Comparison of ENCODE assay signal across 30 mouse cellular contexts in the genomic region with DNA sequence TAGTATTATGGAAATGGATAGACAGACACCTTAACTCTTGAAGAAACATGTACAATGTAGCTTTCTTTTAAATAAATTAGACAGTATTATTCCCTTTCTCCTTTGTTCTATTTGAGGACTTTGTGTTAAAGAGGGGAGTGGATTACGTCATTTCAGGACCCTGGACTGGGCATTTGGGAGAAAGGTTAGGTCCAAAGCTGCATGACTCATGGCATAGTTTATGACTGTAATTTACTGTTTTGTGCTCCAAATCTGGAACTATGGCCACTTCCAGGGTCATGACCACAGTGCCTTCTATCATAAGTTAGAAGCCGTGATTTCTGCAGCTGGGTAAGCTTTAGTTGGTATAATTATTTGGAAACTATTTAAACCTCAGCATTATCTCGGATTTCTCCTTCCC.
DNase-seq lines count a peak whose midpoint lies in the region; ATAC-seq and TF ChIP-seq lines count a peak whose summit lies in the region.
"Had no signal": no experiment of that assay in that cellular context is flagged by ENCODE, and none has a peak within 500 bp of the region (broad histone marks: within the 10 kb centered on the region; RNA-seq: fewer than 3 reads in every experiment).

No protein-coding gene starts in this region.

- no peak overlapping the region for H3K27ac ChIP-seq in kidney, embryonic 14.5 days (ENCODE audit: low read depth, low read length)
- H3K27ac ChIP-seq in kidney, adult 2 months (ENCODE audit: insufficient read depth, low read depth, low read length): no peak overlapping the region
- H3K27ac ChIP-seq: embryonic facial prominence, embryonic 12.5 days; embryonic facial prominence, embryonic 15.5 days; gastrocnemius, adult 2 months; heart, embryonic 15.5 days; hindbrain, embryonic 10.5 days; hindbrain, embryonic 13.5 days; intestine, embryonic 15.5 days had no signal

- peak; percentile 68; the same call in 1 of the 2 replicates for ATAC-seq in kidney, embryonic 14.5 days (ENCODE audit: low FRiP score, low TSS enrichment)
- ATAC-seq: forebrain, embryonic 14.5 days; forebrain, postnatal 0 days; hindbrain, embryonic 16.5 days; intestine, embryonic 15.5 days; Patski had no signal

- H3K9ac ChIP-seq in kidney, embryonic 14.5 days (ENCODE audit: low read depth, low read length): no peak overlapping the region
- H3K9ac ChIP-seq: embryonic facial prominence, embryonic 12.5 days; embryonic facial prominence, embryonic 15.5 days; forebrain, postnatal 0 days; heart, embryonic 12.5 days; heart, embryonic 15.5 days; hindbrain, embryonic 13.5 days; intestine, embryonic 15.5 days had no signal

- H3K9me3 ChIP-seq in kidney, embryonic 14.5 days (ENCODE audit: control insufficient read depth, low read length): no peaks in the 10 kb centered on the region
- H3K9me3 ChIP-seq: embryonic facial prominence, embryonic 12.5 days; embryonic facial prominence, embryonic 15.5 days; G1E; heart, embryonic 12.5 days; heart, embryonic 15.5 days; hindbrain, embryonic 10.5 days; hindbrain, embryonic 13.5 days; intestine, embryonic 15.5 days had no signal

- TF ChIP-seq POLR2A in kidney, adult 2 months (IDR thresholded peaks at IDR 0.05; ENCODE audit: low read depth, low read length): no peak

- 15% methylated on average over 3 of the region's 3 CpGs for WGBS in kidney, embryonic 14.5 days
- 22% methylated on average over 3 of the region's 3 CpGs for WGBS in kidney, adult 2 months

- no peaks in the 10 kb centered on the region for H3K36me3 ChIP-seq in kidney, embryonic 14.5 days (ENCODE audit: control insufficient read depth, insufficient read depth, low read length)
- no peaks in the 10 kb centered on the region for H3K36me3 ChIP-seq in kidney, adult 2 months (ENCODE audit: control insufficient read depth, insufficient read depth, low read length)
- H3K36me3 ChIP-seq: embryonic facial prominence, embryonic 12.5 days; embryonic facial prominence, embryonic 15.5 days; G1E; heart, embryonic 12.5 days; heart, embryonic 15.5 days; hindbrain, embryonic 10.5 days; hindbrain, embryonic 13.5 days; intestine, embryonic 15.5 days had no signal

- no peak overlapping the region for H3K4me2 ChIP-seq in kidney, embryonic 14.5 days (replicated peaks; ENCODE audit: low read depth, low read length)
- H3K4me2 ChIP-seq: embryonic facial prominence, embryonic 12.5 days; embryonic facial prominence, embryonic 15.5 days; heart, embryonic 12.5 days; heart, embryonic 15.5 days; hindbrain, embryonic 13.5 days; intestine, embryonic 15.5 days had no signal

- no peaks in the 10 kb centered on the region for H3K4me1 ChIP-seq in kidney, embryonic 14.5 days (ENCODE audit: control insufficient read depth, insufficient read depth, low read length)
- H3K4me1 ChIP-seq in kidney, adult 2 months (ENCODE audit: control insufficient read depth, insufficient read depth, low read length): no peaks in the 10 kb centered on the region
- H3K4me1 ChIP-seq: embryonic facial prominence, embryonic 12.5 days; embryonic facial prominence, embryonic 15.5 days; heart, embryonic 12.5 days; heart, embryonic 15.5 days; hindbrain, embryonic 10.5 days; hindbrain, embryonic 13.5 days; intestine, embryonic 15.5 days had no signal

- peak; percentile 30 for DNase-seq in adrenal gland, adult 2 months
- no peak for DNase-seq in adrenal gland, adult 18-20 months (ENCODE audit: low spot score in 2 of 2)
- no peak for DNase-seq in kidney, adult 2 months
- DNase-seq in adrenal gland, postnatal 10 days: peak; percentile 13
- DNase-seq in gastrocnemius, postnatal 4 days (ENCODE audit: low spot score in 2 of 2): no peak
- DNase-seq: B cell, adult 2 months; cerebellum, adult 11-12 months; cerebellum, adult 8-10 months; cerebellum, postnatal 10 days; cerebellum, postnatal 36 days; forebrain, postnatal 0 days; gastrocnemius, adult 2 months; gastrocnemius, postnatal 14 days; heart, adult 18-20 months; heart, postnatal 10 days; heart, postnatal 36 days; kidney, adult 11 months had no signal

- TF ChIP-seq CTCF in kidney, adult 2 months (conservative IDR thresholded peaks at IDR 0.05; ENCODE audit: insufficient read depth, insufficient read length, low read depth, low read length): no peak

- H3K4me3 ChIP-seq in kidney, embryonic 14.5 days (ENCODE audit: low read length): no peak overlapping the region
- H3K4me3 ChIP-seq in kidney, adult 2 months (ENCODE audit: insufficient read depth, low read depth, low read length): no peak overlapping the region
- H3K4me3 ChIP-seq: embryonic facial prominence, embryonic 12.5 days; embryonic facial prominence, embryonic 15.5 days; gastrocnemius, adult 2 months; heart, embryonic 12.5 days; heart, embryonic 15.5 days; hindbrain, embryonic 10.5 days; hindbrain, embryonic 13.5 days; intestine, embryonic 15.5 days had no signal

- H3K27me3 ChIP-seq in kidney, embryonic 14.5 days (ENCODE audit: control insufficient read depth, insufficient read depth, low read length): no peaks in the 10 kb centered on the region
- H3K27me3 ChIP-seq in kidney, adult 2 months (replicated peaks; ENCODE audit: control insufficient read depth, insufficient read depth, low read length): no peaks in the 10 kb centered on the region
- H3K27me3 ChIP-seq: CH12.LX; embryonic facial prominence, embryonic 12.5 days; embryonic facial prominence, embryonic 15.5 days; heart, embryonic 12.5 days; heart, embryonic 15.5 days; hindbrain, embryonic 13.5 days; intestine, embryonic 15.5 days; Patski had no signal

Comparison
In these comparisons a context has a peak if more than half of its experiments do, and no peak if none do; other contexts are left out.
1. DNase-seq: peak in adrenal gland, adult 2 months (single experiment) and adrenal gland, postnatal 10 days (single experiment); none in adrenal gland, adult 18-20 months (0 of 2), kidney, adult 2 months (single experiment) and gastrocnemius, postnatal 4 days (0 of 2).